Mouse (Mus musculus) heart, embryonic 12.5 days (tissue): ENCODE measurements around the gene Dpp4. TPM values are rescaled to one million over a fixed set of nuclear protein-coding genes. Genes with fewer than 3 reads are reported as not detected.

Source experiments
- ATAC-seq: fragments of 200-750 bp; cut with Nextera tagmentation; 2 replicates; pipeline ENCODE4 v1.8.0; 2017; ENCODE audit warnings: moderate TSS enrichment, moderate library complexity; ENCODE audit not compliant: insufficient number of reproducible peaks, low FRiP score
- H3K27ac ChIP-seq: fragments of 300-500 bp; sonication (generic); 2 replicates; pipeline ENCODE4 v1.5.1; 2016; ENCODE audit warnings: mild to moderate bottlenecking, moderate library complexity; ENCODE audit not compliant: poor library complexity, severe bottlenecking
- H3K27me3 ChIP-seq: fragments of 300-500 bp; sonication (generic); replicated peaks from 2 replicates; pipeline ENCODE4 v1.6.1; 2016; ENCODE audit warnings: mild to moderate bottlenecking, moderate library complexity
- H3K36me3 ChIP-seq: fragments of 300-500 bp; sonication (generic); 2 replicates; pipeline ENCODE4 v1.6.1; 2016; ENCODE audit warnings: mild to moderate bottlenecking, moderate library complexity
- H3K4me1 ChIP-seq: fragments of 300-500 bp; sonication (generic); replicated peaks from 2 replicates; pipeline ENCODE4 v1.6.1; 2016; ENCODE audit warnings: mild to moderate bottlenecking
- H3K4me2 ChIP-seq: fragments of 300-500 bp; sonication (generic); 2 replicates; pipeline ENCODE4 v1.6.1; 2016; ENCODE audit warnings: mild to moderate bottlenecking, moderate library complexity
- H3K4me3 ChIP-seq: fragments of 300-500 bp; sonication (generic); 2 replicates; pipeline ENCODE4 v1.5.1; 2016; ENCODE audit warnings: mild to moderate bottlenecking
- H3K9ac ChIP-seq: fragments of 300-500 bp; sonication (generic); 2 replicates; pipeline ENCODE4 v1.6.1; 2016; ENCODE audit warnings: mild to moderate bottlenecking, moderate library complexity
- H3K9me3 ChIP-seq: fragments of 300-500 bp; sonication (generic); replicated peaks from 2 replicates; pipeline ENCODE4 v1.6.1; 2016; ENCODE audit warnings: mild to moderate bottlenecking, moderate library complexity
- WGBS: fragments of 180-500 bp; shearing (Covaris S2); methylation state at CpG from one replicate; pipeline ENCODE4 v1.1.7; 2016; 5-methylcytosine and 5-hydroxymethylcytosine counted together
- polyA plus RNA-seq: library from polyadenylated mRNA; unstranded; fragments of >200 nt; fragmentation: Nextera tagmentation; extraction: Ambion mirVana; gene quantifications from 2 replicates; pipeline ENCODE4 v1.2.1, GENCODE M21; 2016

Dpp4 gene
- polyA plus RNA-seq, 1 experiment from 2014 or later, result 19.9 TPM

DNA sequence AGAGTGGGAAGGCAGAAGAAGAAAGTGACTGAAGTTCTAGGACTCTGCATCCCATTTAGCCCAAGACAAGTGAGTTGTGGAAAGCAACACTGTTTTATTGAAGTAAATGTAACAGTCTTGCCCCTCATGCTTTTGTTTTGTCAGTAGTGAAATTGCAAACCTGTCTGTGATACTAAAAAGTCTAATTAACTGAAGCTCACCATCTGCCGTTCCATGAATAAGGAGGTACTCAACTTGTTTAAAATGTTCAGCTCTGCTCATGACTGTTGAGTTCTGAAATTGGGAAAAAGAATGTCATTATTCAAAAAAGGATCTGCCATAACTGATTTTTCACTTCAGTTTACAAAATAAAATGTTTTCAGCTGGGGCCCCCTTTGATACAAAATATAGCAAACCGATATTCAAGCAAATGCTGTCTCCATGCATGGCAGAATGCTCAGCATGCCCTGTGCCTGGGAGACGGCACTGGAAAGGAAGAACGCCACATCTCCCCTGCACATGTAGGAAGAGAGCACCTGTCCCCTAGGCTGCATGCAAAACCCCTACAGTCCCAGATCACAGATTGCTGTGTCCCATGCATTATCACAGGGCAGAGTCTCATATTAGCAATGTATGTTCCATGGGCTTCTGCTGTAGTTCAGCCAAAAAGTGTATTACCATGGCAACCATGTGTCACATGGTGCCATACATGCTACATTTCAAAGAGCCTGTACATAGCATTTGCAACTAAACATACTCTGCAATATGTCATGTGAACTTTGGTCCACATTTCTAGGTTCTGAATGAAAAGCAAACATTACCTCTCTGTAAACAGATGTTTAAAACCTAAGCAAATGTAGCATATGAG, 77.4 kb downstream of the Dpp4 start:
- H3K36me3 ChIP-seq, result no peaks in the 10 kb centered on the region
- ATAC-seq, result no peak
- WGBS, result 81% methylated on average over 4 of the region's 4 CpGs

GRCm38 (mm10) chr2:62332465-62332864, 79.6 kb downstream of the Dpp4 start:
- WGBS, result 70% methylated on average over 8 of the region's 8 CpGs
- no peak overlapping the region for H3K9ac ChIP-seq
- no peaks in the 10 kb centered on the region for H3K27me3 ChIP-seq
- no peaks in the 10 kb centered on the region for H3K4me1 ChIP-seq
- H3K4me3 ChIP-seq, result no peak overlapping the region
- no peaks in the 10 kb centered on the region for H3K36me3 ChIP-seq
- H3K4me2 ChIP-seq, result no peak overlapping the region
- H3K27ac ChIP-seq, result no peak overlapping the region
- no peaks in the 10 kb centered on the region for H3K9me3 ChIP-seq
- no peak for ATAC-seq

More for the DNA sequence above, 77.4 kb downstream of the Dpp4 start:
- Histone ChIP-seq H3K4me2 (no peak overlapping the region), H3K9ac (no peak overlapping the region), H3K4me1 (no peaks in the 10 kb centered on the region), H3K9me3 (no peaks in the 10 kb centered on the region), H3K4me3 (no peak overlapping the region), H3K27ac (no peak overlapping the region), H3K27me3 (no peaks in the 10 kb centered on the region; the same call in 1 of the 2 replicates)

DNA sequence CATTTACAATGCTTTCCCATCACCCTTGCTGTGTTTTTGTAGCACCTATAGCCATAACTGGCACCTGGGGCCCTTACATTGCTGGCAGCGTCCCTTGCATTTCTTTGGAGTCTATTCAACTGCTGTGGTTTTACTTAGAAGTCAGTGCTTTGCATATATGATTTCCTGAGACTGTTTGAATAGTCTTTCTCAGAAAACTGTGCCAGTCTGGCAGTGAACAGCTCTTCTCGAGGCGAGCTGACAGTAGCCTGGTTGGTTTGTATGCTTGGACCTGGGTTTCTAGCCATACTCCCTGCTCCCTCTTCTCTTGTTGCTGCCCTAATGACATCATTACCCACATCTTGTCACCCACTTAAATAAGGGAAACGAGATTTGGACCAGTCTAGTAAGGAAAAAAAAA, 80.1 kb downstream of the Dpp4 start:
- ATAC-seq, result no peak
- no peaks in the 10 kb centered on the region for H3K27me3 ChIP-seq
- WGBS, result 66% methylated on average over 4 of the region's 4 CpGs

DNA sequence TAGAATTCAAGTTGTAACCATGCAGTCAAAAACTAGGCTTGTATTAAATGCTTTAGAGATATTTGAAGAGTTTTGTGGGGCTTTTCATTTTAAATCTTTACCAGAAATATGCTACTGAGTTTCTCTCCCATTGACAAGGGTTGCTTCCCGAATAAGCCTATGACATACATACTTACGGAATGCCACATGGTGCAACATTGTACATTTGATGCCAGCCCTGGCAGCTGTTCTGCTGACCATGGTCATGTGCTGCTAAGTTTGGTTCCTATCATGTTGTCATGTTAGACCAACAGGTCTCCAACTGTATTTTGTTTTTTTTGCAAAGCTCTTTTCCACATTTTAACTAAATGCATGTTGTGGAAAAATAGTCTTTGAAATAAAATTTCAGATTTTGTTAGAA, 86.6 kb downstream of the Dpp4 start:
- H3K27ac ChIP-seq, result no peak overlapping the region
- H3K4me1 ChIP-seq, result no peaks in the 10 kb centered on the region
- ATAC-seq, result no peak
- no peaks in the 10 kb centered on the region for H3K27me3 ChIP-seq
- no peaks in the 10 kb centered on the region for H3K9me3 ChIP-seq
- no peak overlapping the region for H3K4me2 ChIP-seq
- WGBS, result 74% methylated on average over 2 of the region's 2 CpGs
- no peak overlapping the region for H3K4me3 ChIP-seq
- H3K36me3 ChIP-seq, result no peaks in the 10 kb centered on the region
- no peak overlapping the region for H3K9ac ChIP-seq

More for the DNA sequence above, 80.1 kb downstream of the Dpp4 start:
- H3K9me3 ChIP-seq, result no peaks in the 10 kb centered on the region
- H3K9ac ChIP-seq, result no peak overlapping the region
- no peak overlapping the region for H3K4me2 ChIP-seq
- no peak overlapping the region for H3K27ac ChIP-seq
- H3K36me3 ChIP-seq, result no peaks in the 10 kb centered on the region
- no peaks in the 10 kb centered on the region for H3K4me1 ChIP-seq
- no peak overlapping the region for H3K4me3 ChIP-seq

- ATAC-seq, result no peak
- H3K9me3 ChIP-seq, result no peaks in the 10 kb centered on the region
- no peaks in the 10 kb centered on the region for H3K4me1 ChIP-seq
- no peak overlapping the region for H3K27ac ChIP-seq
- no peaks in the 10 kb centered on the region for H3K36me3 ChIP-seq
- 74% methylated on average over 9 of the region's 9 CpGs for WGBS
- no peak overlapping the region for H3K4me3 ChIP-seq
- H3K27me3 ChIP-seq, result no peaks in the 10 kb centered on the region
- H3K9ac ChIP-seq, result no peak overlapping the region
- no peak overlapping the region for H3K4me2 ChIP-seq
These were observed 88.9 kb downstream of the Dpp4 start for GRCm38 (mm10) chr2:62323078-62323637.

- ATAC-seq, result no peak
- no peaks in the 10 kb centered on the region for H3K27me3 ChIP-seq
- 40% methylated on average over 3 of the region's 3 CpGs for WGBS
- no peak overlapping the region for H3K4me3 ChIP-seq
- H3K4me1 ChIP-seq, result no peaks in the 10 kb centered on the region
- no peak overlapping the region for H3K9ac ChIP-seq
- H3K27ac ChIP-seq, result no peak overlapping the region
- no peak overlapping the region for H3K4me2 ChIP-seq
- no peaks in the 10 kb centered on the region for H3K9me3 ChIP-seq
- H3K36me3 ChIP-seq, result no peaks in the 10 kb centered on the region
These were observed 92.5 kb downstream of the Dpp4 start for GRCm38 (mm10) chr2:62319489-62319888.

DNA sequence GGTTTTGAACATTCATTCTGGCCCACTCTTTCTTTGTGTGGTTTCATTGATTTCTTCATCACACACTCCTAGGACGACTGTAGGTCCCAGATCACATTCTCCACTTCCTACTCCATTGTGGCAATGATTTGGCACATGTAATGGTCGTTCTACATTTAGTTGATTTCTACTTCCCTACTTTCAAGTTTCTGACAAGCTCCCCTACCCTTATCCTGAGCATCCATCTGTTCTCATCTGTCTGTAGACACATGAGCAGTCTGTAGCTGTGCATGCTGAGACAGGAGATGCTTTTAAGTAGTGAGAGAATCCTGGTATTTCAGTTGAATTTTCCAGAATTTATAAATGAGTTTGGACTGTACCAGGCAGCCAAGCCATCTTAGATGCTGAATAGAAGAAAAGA, 95.1 kb downstream of the Dpp4 start:
- Histone ChIP-seq H3K9me3 (no peaks in the 10 kb centered on the region), H3K27me3 (no peaks in the 10 kb centered on the region), H3K4me3 (no peak overlapping the region), H3K36me3 (no peaks in the 10 kb centered on the region), H3K4me2 (no peak overlapping the region), H3K4me1 (no peaks in the 10 kb centered on the region), H3K27ac (no peak overlapping the region), H3K9ac (no peak overlapping the region)
- WGBS, result 64% methylated on average over 2 of the region's 2 CpGs
- no peak for ATAC-seq

GRCm38 (mm10) chr2:62307477-62307876, 104.6 kb downstream of the Dpp4 start:
- no peaks in the 10 kb centered on the region for H3K4me1 ChIP-seq
- no peak overlapping the region for H3K4me3 ChIP-seq
- H3K27me3 ChIP-seq, result no peaks in the 10 kb centered on the region
- H3K9me3 ChIP-seq, result no peaks in the 10 kb centered on the region
- no peak for ATAC-seq
- no peak overlapping the region for H3K4me2 ChIP-seq
- no peaks in the 10 kb centered on the region for H3K36me3 ChIP-seq
- no peak overlapping the region for H3K27ac ChIP-seq
- no peak overlapping the region for H3K9ac ChIP-seq
- WGBS, result 76% methylated on average over 2 of the region's 2 CpGs

GRCm38 (mm10) chr2:62306978-62307377, 105.1 kb downstream of the Dpp4 start:
- Histone ChIP-seq H3K27me3 (no peaks in the 10 kb centered on the region), H3K27ac (no peak overlapping the region), H3K4me1 (no peaks in the 10 kb centered on the region), H3K9me3 (no peaks in the 10 kb centered on the region), H3K36me3 (no peaks in the 10 kb centered on the region), H3K4me3 (no peak overlapping the region), H3K4me2 (no peak overlapping the region), H3K9ac (no peak overlapping the region)
- 81% methylated on average over 5 of the region's 5 CpGs for WGBS
- no peak for ATAC-seq

DNA sequence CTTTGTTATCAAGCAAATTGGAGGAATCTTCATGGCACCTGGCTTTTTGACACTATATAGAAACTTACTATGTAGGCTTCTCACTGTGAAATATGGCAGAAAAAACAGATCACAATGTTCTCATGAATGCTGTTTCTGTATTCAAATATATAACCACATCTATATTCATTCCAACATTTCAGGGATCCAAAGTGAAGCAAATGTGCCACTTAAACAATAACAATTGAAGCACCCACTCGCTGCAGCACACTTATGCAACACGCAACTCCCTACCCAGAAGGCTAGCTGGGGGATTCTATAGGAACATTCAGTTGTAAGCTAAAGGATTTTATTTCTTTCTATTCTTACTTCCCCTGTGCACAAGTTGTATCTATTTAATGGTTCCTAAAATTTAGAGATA, 110.3 kb downstream of the Dpp4 start:
- Histone ChIP-seq H3K9ac (no peak overlapping the region), H3K4me2 (no peak overlapping the region), H3K27me3 (no peaks in the 10 kb centered on the region), H3K9me3 (no peaks in the 10 kb centered on the region), H3K36me3 (no peaks in the 10 kb centered on the region), H3K4me3 (no peak overlapping the region), H3K27ac (no peak overlapping the region), H3K4me1 (no peaks in the 10 kb centered on the region)
- no peak for ATAC-seq
- 87% methylated on average over 2 of the region's 2 CpGs for WGBS

DNA sequence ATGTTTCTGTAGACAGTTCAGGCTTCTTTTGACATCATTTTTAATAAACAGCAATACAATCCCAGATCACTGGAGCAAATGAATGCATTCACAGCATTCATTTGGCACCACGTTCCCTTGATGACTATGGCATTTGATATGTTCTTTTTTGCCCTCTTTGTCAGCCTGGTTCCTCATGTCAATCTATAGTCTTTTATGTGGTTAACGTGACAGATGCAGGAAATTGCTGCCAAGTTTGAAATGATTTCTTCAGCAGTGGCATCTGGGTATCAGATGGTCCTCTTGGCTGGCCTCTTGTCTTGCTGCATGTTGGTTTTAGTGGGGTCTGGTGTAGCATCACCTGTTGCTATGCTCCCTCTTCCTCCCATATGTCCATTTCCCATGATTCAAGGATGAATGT, 118.2 kb downstream of the Dpp4 start:
- Histone ChIP-seq H3K9ac (no peak overlapping the region), H3K9me3 (no peaks in the 10 kb centered on the region), H3K27me3 (no peaks in the 10 kb centered on the region), H3K4me1 (no peaks in the 10 kb centered on the region), H3K4me3 (no peak overlapping the region), H3K36me3 (no peaks in the 10 kb centered on the region), H3K4me2 (no peak overlapping the region), H3K27ac (no peak overlapping the region)
- WGBS, result 66% methylated on average over 2 of the region's 2 CpGs
- no peak for ATAC-seq
